Mouse (Mus musculus): ENCODE measurements around the gene Ccnd3. TPM values are rescaled to one million over a fixed set of nuclear protein-coding genes. Genes with fewer than 3 reads are reported as not detected.

Ccnd3 gene
- total RNA-seq, 2 experiments from 2014 or later: 43.4 to 43.6 TPM

Other genes with a start within 250 kb of the Ccnd3 start
- 10 to 100 TPM; 27.7 to 29.5 TPM for gene Mrps10, start 136.2 kb upstream of the Ccnd3 start, total RNA-seq (2021)
- 1 to 10 TPM; 1.4 to 1.6 TPM for gene Guca1b, start 119.7 kb upstream of the Ccnd3 start, total RNA-seq (2021)
- under 1 TPM in 1 of 2 experiments, not detected in 1; 0.53 TPM for gene Guca1a, start 104.5 kb upstream of the Ccnd3 start, total RNA-seq (2021)
- gene AI661453, start 68.4 kb upstream of the Ccnd3 start, total RNA-seq (2021): under 1 TPM; 0.52 to 0.58 TPM
- not detected for gene 1700001C19Rik, start 67.7 kb upstream of the Ccnd3 start, total RNA-seq (2021)
- gene Taf8, start 2.8 kb upstream of the Ccnd3 start, total RNA-seq (2021): 10 to 100 TPM; 19.1 to 23.9 TPM
- 10 to 100 TPM; 19.4 to 19.5 TPM for gene Bysl, start 106.4 kb downstream of the Ccnd3 start, total RNA-seq (2021)
- gene Med20, start 106.5 kb downstream of the Ccnd3 start, total RNA-seq (2021): 10 to 100 TPM; 33.4 to 36.9 TPM
- 1 to 10 TPM; 4.2 to 5.8 TPM for gene Gm20517, start 106.5 kb downstream of the Ccnd3 start, total RNA-seq (2021)
- gene Usp49, start 125.6 kb downstream of the Ccnd3 start, total RNA-seq (2021): 10 to 100 TPM in 1 of 2 experiments, 1 to 10 TPM in 1; 9.7 to 10.8 TPM
- gene Tomm6, start 183.3 kb downstream of the Ccnd3 start, total RNA-seq (2021): 100 to 1,000 TPM; 220 to 222 TPM
- gene Frs3, start 184.0 kb downstream of the Ccnd3 start, total RNA-seq (2021): 10 to 100 TPM; 26.0 to 29.8 TPM
- gene Gm21981, start 189.4 kb downstream of the Ccnd3 start, total RNA-seq (2021): 1 to 10 TPM; 4.3 to 4.7 TPM
- 1 to 10 TPM; 2.3 to 3.4 TPM for gene Prickle4, start 189.7 kb downstream of the Ccnd3 start, total RNA-seq (2021)
- gene Pgc, start 221.8 kb downstream of the Ccnd3 start, total RNA-seq (2021): not detected
- 10 to 100 TPM; 11.2 to 11.9 TPM for gene Tfeb, start 232.0 kb downstream of the Ccnd3 start, total RNA-seq (2021)